Mouse (Mus musculus): Measurements from ENCODE around the gene Sfrp2.

- TF ChIP-seq CTCF (IDR thresholded peaks at IDR 0.05) (no peak), EP300 (IDR thresholded peaks at IDR 0.05) (no peak)
Measured at GRCm38 (mm10) chr3:83787776-83788305, 21.7 kb downstream of the Sfrp2 start.

Data from lung, postnatal 0 days (tissue).